Mouse (Mus musculus): ENCODE measurements around the gene March2. TPM values are rescaled to one million over a fixed set of nuclear protein-coding genes. Genes with fewer than 3 reads are reported as not detected.

Gene March2
- polyA plus RNA-seq, 1 experiment from 2014 or later = 83.2 TPM

DNA sequence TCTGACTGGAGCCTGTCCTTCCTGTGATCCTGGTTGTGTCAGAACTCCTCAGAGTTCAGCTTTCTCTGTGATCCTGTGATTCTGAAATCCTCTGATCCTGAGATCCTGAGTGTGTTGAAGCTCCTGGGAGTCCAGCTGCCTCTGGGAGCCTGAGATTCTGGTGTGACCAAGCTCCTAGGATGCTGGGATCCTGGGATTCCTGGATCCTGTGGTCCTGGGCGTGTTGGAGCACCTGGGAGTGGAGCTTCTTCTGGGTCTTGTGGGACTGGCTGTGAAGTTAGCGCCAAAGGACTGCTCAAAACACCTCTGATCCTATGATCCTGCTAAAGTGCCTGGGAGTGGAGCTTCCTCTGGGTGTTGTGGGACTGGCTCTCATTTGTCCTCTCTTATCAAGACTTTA lies 9.9 kb upstream of the March2 start:
- 75% methylated on average over 2 of the region's 2 CpGs for WGBS (ENCODE audit: insufficient replicate concordance)
- ATAC-seq (replicated peaks; ENCODE audit: insufficient number of reproducible peaks, low FRiP score, low TSS enrichment) = no peak
- Histone ChIP-seq H3K9ac (ENCODE audit: low read depth, low read length) (no peak overlapping the region), H3K27me3 (ENCODE audit: control insufficient read depth, insufficient read depth, low read length) (no peaks in the 10 kb centered on the region), H3K4me1 (ENCODE audit: control insufficient read depth, insufficient read depth, low read length) (no peaks in the 10 kb centered on the region), H3K9me3 (replicated peaks; ENCODE audit: control insufficient read depth, low read length) (no peaks in the 10 kb centered on the region), H3K36me3 (ENCODE audit: control insufficient read depth, insufficient read depth, low read length) (no peaks in the 10 kb centered on the region), H3K4me2 (no peak overlapping the region), H3K27ac (ENCODE audit: low read depth, low read length) (no peak overlapping the region), H3K4me3 (ENCODE audit: low read depth, low read length) (no peak overlapping the region)

DNA sequence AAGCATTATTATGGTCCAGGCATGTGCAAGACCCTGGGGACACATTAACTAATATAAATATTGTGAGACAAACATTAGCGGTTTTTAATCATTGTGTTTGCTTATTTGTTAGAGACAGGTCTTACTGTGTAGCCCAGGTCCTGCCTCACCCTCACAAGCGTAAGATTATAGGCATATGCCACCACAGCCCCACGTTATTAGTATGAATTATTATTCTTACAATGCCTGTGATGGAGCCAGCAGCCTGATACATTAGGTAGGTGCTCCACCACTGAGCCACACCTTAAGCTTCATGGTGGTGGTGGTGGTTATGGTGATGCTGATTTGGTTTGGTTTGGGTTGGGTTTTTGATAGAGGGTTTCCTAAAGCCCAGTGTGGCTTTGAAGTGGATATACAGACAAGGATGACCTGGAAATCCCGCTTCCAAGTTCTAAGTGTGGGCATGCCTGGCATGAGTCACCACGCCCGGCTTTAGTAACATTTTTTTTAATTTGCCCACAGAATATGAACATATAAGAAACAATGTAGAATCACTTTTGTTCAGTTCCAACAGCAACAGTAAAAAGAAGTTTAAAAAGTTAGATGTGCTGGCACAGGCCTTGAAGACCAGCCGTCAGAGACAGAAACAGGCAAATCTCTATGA lies 1.4 kb upstream of the March2 start:
- Histone ChIP-seq H3K4me1 (ENCODE audit: control insufficient read depth, insufficient read depth, low read length) (no peaks in the 10 kb centered on the region), H3K9me3 (replicated peaks; ENCODE audit: control insufficient read depth, low read length) (no peaks in the 10 kb centered on the region), H3K27ac (ENCODE audit: low read depth, low read length) (no peak overlapping the region), H3K9ac (ENCODE audit: low read depth, low read length) (no peak overlapping the region), H3K4me3 (ENCODE audit: low read depth, low read length) (no peak overlapping the region), H3K27me3 (ENCODE audit: control insufficient read depth, insufficient read depth, low read length) (no peaks in the 10 kb centered on the region), H3K4me2 (no peak overlapping the region), H3K36me3 (ENCODE audit: control insufficient read depth, insufficient read depth, low read length) (no peaks in the 10 kb centered on the region)
- ATAC-seq (replicated peaks; ENCODE audit: insufficient number of reproducible peaks, low FRiP score, low TSS enrichment) = no peak
- WGBS (ENCODE audit: insufficient replicate concordance) = 90% methylated on average over 7 of the region's 7 CpGs

DNA sequence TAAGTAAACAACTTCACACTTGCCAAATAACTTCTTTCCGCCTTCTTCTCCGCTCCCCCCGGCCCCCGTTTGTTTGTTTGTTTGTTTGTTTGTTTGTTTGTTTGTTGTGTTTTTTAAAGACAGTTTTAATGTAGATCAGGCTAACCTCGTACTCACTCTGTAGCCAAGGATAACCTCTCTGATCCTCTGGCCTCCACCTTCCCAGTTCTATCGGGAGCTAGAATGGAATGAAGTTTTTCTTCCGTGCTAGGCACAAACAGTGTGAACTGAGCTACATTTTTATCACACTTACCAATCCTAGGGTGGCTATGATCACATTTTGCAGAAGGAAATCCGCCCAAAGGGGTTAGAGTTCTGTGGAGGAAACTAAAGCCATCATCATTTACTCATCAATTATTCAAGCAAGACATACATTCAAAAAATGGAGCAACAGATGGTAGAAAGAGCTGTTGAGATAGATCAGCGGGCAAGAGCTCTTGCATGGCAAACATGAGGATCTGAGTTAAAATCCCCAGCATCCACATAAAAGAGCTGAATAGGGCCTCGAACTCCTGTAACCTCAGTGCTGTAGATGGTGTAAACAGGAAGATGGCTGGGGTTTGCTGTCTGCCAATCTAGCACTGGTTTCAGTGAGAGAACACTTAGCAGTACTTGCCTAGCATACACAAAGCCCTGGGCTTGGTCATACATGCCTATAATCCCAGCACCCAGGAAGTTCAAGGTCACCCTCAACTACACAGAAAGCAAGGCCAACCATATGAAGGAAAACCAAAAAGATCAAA lies 665 bp upstream of the March2 start:
- peak overlapping the region; percentile 61 for H3K4me3 ChIP-seq (ENCODE audit: low read depth, low read length)
- no peak for ATAC-seq (replicated peaks; ENCODE audit: insufficient number of reproducible peaks, low FRiP score, low TSS enrichment)
- H3K27me3 ChIP-seq (ENCODE audit: control insufficient read depth, insufficient read depth, low read length) = no peaks in the 10 kb centered on the region
- H3K4me1 ChIP-seq (ENCODE audit: control insufficient read depth, insufficient read depth, low read length) = no peaks in the 10 kb centered on the region
- H3K27ac ChIP-seq (ENCODE audit: low read depth, low read length) = no peak overlapping the region
- WGBS (ENCODE audit: insufficient replicate concordance) = 50% methylated on average over 10 of the region's 10 CpGs
- H3K9me3 ChIP-seq (replicated peaks; ENCODE audit: control insufficient read depth, low read length) = no peaks in the 10 kb centered on the region
- no peaks in the 10 kb centered on the region for H3K36me3 ChIP-seq (ENCODE audit: control insufficient read depth, insufficient read depth, low read length)
- H3K4me2 ChIP-seq = peak overlapping the region; percentile 37; the same call in 1 of the 2 replicates
- H3K9ac ChIP-seq (ENCODE audit: low read depth, low read length) = no peak overlapping the region

DNA sequence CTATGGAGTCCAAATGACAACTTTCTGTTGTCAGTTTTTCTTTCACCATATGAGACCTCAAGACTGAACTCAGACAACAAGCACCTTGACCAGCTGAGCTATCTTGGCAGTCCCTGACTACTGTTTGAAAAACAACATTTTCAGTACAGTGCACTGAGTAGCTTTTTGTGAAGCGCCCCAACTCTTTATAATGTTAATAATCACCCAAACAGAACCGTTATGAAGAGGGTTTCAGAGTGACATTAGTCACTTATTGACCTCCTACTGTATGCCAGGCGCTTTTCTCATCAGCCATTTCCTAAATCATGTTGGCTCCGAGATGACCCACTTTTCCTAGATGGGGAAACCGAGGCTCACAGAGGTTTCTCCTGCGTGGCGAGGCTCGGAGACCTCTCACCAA lies 488 bp downstream of the March2 start:
- Histone ChIP-seq H3K4me1 (ENCODE audit: control insufficient read depth, insufficient read depth, low read length) (0 out of 2 replicates have a peak, but pooled peaks cover 3% of the 10 kb centered on the region), H3K4me2 (peak overlapping the region; percentile 70), H3K27me3 (ENCODE audit: control insufficient read depth, insufficient read depth, low read length) (no peaks in the 10 kb centered on the region), H3K4me3 (ENCODE audit: low read depth, low read length) (peak overlapping the region; percentile 61), H3K36me3 (ENCODE audit: control insufficient read depth, insufficient read depth, low read length) (no peaks in the 10 kb centered on the region), H3K9me3 (replicated peaks; ENCODE audit: control insufficient read depth, low read length) (no peaks in the 10 kb centered on the region), H3K9ac (ENCODE audit: low read depth, low read length) (peak overlapping the region; percentile 74), H3K27ac (ENCODE audit: low read depth, low read length) (no peak overlapping the region)
- no peak for ATAC-seq (replicated peaks; ENCODE audit: insufficient number of reproducible peaks, low FRiP score, low TSS enrichment)
- 9% methylated on average over 8 of the region's 8 CpGs for WGBS (ENCODE audit: insufficient replicate concordance)

DNA sequence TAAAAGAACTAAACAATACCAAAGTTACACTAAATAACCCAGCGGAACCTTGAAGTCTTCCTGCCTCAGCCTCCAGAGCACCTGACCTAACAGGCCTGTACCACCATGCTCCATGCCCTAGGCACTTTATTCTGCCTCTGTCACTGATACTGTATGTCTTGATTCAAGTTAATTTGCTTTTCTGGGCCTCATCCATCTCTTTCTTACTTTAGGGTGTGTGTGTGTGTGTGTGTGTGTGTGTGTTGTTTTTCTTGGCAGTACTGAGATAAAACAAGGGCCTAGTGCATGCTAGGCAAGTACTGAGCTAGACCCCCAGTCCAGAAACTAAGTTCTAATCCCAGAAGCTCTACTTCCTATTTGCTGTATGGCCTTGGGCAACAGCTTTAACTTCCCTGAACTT lies 1.2 kb downstream of the March2 start:
- Histone ChIP-seq H3K4me3 (ENCODE audit: low read depth, low read length) (peak overlapping the region; percentile 61), H3K4me2 (peak overlapping the region; percentile 70), H3K27me3 (ENCODE audit: control insufficient read depth, insufficient read depth, low read length) (no peaks in the 10 kb centered on the region), H3K27ac (ENCODE audit: low read depth, low read length) (no peak overlapping the region), H3K4me1 (ENCODE audit: control insufficient read depth, insufficient read depth, low read length) (0 out of 2 replicates have a peak, but pooled peaks cover 3% of the 10 kb centered on the region), H3K9ac (ENCODE audit: low read depth, low read length) (peak overlapping the region; percentile 28; the same call in 1 of the 2 replicates), H3K36me3 (ENCODE audit: control insufficient read depth, insufficient read depth, low read length) (no peaks in the 10 kb centered on the region), H3K9me3 (replicated peaks; ENCODE audit: control insufficient read depth, low read length) (no peaks in the 10 kb centered on the region)
- 86% methylated on average over 1 of the region's 1 CpGs for WGBS (ENCODE audit: insufficient replicate concordance)
- ATAC-seq (replicated peaks; ENCODE audit: insufficient number of reproducible peaks, low FRiP score, low TSS enrichment) = no peak

DNA sequence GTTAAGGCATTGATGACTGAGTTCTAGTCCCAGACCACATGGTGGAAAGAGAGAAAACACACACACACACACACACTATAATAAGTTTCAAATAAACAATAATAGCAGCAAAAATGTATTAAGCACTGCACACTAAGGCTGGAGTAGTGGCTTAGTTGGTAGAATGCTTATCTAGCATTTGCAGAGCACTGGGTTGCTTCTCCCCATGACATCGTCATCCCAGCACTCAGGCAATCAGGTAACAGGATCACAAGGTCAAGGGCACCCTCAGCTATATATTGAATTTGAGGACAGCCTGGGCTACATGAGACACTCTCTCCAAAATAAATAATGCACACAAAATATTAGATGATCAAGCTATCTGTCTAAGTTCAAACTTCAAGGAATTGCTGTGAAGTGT lies 3.7 kb downstream of the March2 start:
- Histone ChIP-seq H3K9ac (ENCODE audit: low read depth, low read length) (peak overlapping the region; percentile 39; the same call in 1 of the 2 replicates), H3K27me3 (ENCODE audit: control insufficient read depth, insufficient read depth, low read length) (no peaks in the 10 kb centered on the region), H3K27ac (ENCODE audit: low read depth, low read length) (peak overlapping the region; percentile 75; the same call in 1 of the 2 replicates), H3K4me2 (peak overlapping the region; percentile 49), H3K4me1 (ENCODE audit: control insufficient read depth, insufficient read depth, low read length) (0 out of 2 replicates have a peak, but pooled peaks cover 3% of the 10 kb centered on the region), H3K9me3 (replicated peaks; ENCODE audit: control insufficient read depth, low read length) (peaks cover 4% of the 10 kb centered on the region; the same call in 1 of the 2 replicates), H3K4me3 (ENCODE audit: low read depth, low read length) (no peak overlapping the region), H3K36me3 (ENCODE audit: control insufficient read depth, insufficient read depth, low read length) (0 out of 2 replicates have a peak, but pooled peaks cover 2% of the 10 kb centered on the region)
- ATAC-seq (replicated peaks; ENCODE audit: insufficient number of reproducible peaks, low FRiP score, low TSS enrichment) = no peak; the same call in 1 of the 2 replicates
- 41% methylated on average over 1 of the region's 1 CpGs for WGBS (ENCODE audit: insufficient replicate concordance)

DNA sequence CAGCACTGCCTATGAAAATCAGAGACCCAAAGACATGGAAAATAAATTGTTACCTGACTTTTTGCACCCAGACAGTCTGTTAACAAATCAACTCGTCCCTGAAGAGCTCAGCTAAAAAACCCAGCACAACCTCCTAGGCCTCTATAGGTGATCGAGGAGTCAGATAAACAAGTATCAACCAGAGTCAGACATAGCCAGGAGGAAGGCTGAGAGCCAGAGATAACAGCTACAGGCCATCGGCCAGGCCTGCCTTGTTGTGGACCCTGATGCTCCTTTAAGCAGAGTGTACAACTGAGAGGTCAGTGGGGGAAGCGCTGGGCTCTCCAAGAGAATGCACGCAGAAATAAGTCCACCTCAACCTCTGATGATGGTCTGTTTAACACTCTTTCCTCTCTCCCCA lies 5.2 kb downstream of the March2 start:
- Histone ChIP-seq H3K9ac (ENCODE audit: low read depth, low read length) (0 out of 2 replicates have a peak overlapping the region, but pooled peaks have one; percentile 7), H3K9me3 (replicated peaks; ENCODE audit: control insufficient read depth, low read length) (peaks cover 4% of the 10 kb centered on the region; the same call in 1 of the 2 replicates), H3K27ac (ENCODE audit: low read depth, low read length) (peak overlapping the region; percentile 75), H3K27me3 (ENCODE audit: control insufficient read depth, insufficient read depth, low read length) (no peaks in the 10 kb centered on the region), H3K36me3 (ENCODE audit: control insufficient read depth, insufficient read depth, low read length) (peaks cover 7% of the 10 kb centered on the region), H3K4me2 (peak overlapping the region; percentile 6; the same call in 1 of the 2 replicates), H3K4me1 (ENCODE audit: control insufficient read depth, insufficient read depth, low read length) (0 out of 2 replicates have a peak, but pooled peaks cover 3% of the 10 kb centered on the region), H3K4me3 (ENCODE audit: low read depth, low read length) (peak overlapping the region; percentile 13; the same call in 1 of the 2 replicates)
- ATAC-seq (replicated peaks; ENCODE audit: insufficient number of reproducible peaks, low FRiP score, low TSS enrichment) = peak; percentile 87
- WGBS (ENCODE audit: insufficient replicate concordance) = 35% methylated on average over 5 of the region's 5 CpGs

DNA sequence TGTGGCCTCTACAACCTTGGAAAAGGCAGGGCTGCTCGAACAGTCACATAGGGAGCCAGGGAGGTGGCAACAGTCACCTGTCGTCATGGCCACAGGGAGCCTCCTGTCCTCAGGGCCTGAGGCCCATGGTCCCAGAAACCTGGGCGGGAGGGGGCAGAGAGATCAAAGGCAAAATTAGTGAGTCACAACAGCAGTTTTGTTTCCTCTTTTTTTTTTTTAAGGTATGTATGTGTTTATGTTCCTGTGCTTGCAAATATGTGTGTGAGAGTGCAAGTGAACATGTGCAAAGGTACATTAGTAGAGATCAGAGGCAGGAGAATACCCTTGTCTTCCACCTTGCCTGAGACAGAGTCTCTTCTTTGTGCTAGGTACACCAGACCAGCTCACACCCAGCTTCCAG lies 8.6 kb downstream of the March2 start:
- peaks cover 11% of the 10 kb centered on the region for H3K36me3 ChIP-seq (ENCODE audit: control insufficient read depth, insufficient read depth, low read length)
- no peak overlapping the region for H3K27ac ChIP-seq (ENCODE audit: low read depth, low read length)
- 0 out of 2 replicates have a peak, but pooled peaks cover 3% of the 10 kb centered on the region for H3K4me1 ChIP-seq (ENCODE audit: control insufficient read depth, insufficient read depth, low read length)
- H3K4me3 ChIP-seq (ENCODE audit: low read depth, low read length) = no peak overlapping the region
- H3K4me2 ChIP-seq = no peak overlapping the region
- H3K9me3 ChIP-seq (replicated peaks; ENCODE audit: control insufficient read depth, low read length) = peaks cover 4% of the 10 kb centered on the region; the same call in 1 of the 2 replicates
- no peaks in the 10 kb centered on the region for H3K27me3 ChIP-seq (ENCODE audit: control insufficient read depth, insufficient read depth, low read length)
- no peak overlapping the region for H3K9ac ChIP-seq (ENCODE audit: low read depth, low read length)
- 76% methylated on average over 3 of the region's 3 CpGs for WGBS (ENCODE audit: insufficient replicate concordance)
- no peak for ATAC-seq (replicated peaks; ENCODE audit: insufficient number of reproducible peaks, low FRiP score, low TSS enrichment)

Measured in heart, embryonic 11.5 days (tissue).